Mouse (Mus musculus): ENCODE data around the gene Dhrs7.

DNA sequence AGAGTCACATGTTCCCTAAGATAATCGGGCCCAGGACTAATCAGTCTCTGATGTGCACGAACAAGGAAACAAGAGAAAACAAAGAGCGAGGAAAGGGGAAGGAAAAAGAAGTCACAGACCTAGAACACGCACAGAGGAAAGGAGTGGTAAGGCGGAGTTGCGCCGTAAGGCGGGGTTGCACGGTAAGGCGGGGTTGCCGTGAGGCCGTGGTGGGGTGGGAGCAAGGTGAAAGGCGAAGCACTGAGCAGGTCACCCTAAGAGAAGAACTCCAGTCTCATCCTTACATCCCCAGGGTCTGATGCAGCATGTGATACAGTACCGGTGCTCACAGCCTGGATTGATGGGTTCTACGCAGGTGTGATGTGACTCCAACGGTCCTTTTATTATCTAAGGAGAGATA lies 8.9 kb downstream of the Dhrs7 start:
- TF ChIP-seq CTCF (IDR thresholded peaks at IDR 0.05; ENCODE audit: extremely low read depth, insufficient read length, insufficient replicate concordance, low read depth, low read length) = no peak
- no peak for TF ChIP-seq POLR2A (IDR thresholded peaks at IDR 0.05; ENCODE audit: low read depth, low read length)
